Mouse (Mus musculus) heart, postnatal 0 days (tissue): Measurements from ENCODE around the gene Adcyap1r1.

ENCODE experiments used
- CTCF ChIP-seq: IDR thresholded peaks from 2 replicates; pipeline ENCODE4 v1.5.1; 2016; ENCODE audit warnings: antibody characterized with exemption, control low read depth, low read depth
- EP300 ChIP-seq: IDR thresholded peaks from 2 replicates; pipeline ENCODE4 v1.6.1; 2016; ENCODE audit warnings: antibody characterized with exemption, low read depth

DNA sequence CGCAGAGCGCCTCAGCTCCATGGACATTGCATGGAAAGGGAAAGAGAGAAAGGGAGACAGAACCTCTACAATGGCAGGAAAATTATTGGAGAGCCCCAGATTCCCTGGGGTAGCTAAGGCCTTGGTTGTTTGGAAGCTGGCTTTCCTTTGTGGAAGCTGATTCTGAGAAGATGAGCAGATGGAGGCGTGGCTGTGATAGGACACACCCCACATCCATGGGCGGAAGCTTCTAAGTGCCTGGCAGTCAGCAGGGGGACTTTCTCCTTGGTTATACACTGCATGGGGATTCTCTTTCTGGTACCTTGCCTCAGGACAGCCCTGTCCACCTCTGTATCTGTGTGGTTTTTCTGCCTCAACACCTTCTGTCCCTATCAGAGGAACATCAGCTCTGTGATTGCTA lies 33.4 kb downstream of the Adcyap1r1 start:
- no peak for TF ChIP-seq EP300
- no peak for TF ChIP-seq CTCF
